ENCODE assay signal across 15 mouse cellular contexts in genomic region chr16:7129591-7129990, GRCm38 (mm10).
"Had no signal": no experiment of that assay in that cellular context is flagged by ENCODE, and none has a peak within 500 bp of the region (broad histone marks: within the 10 kb centered on the region; RNA-seq: fewer than 3 reads in every experiment).

No protein-coding gene starts in this region.

- H3K9me3 ChIP-seq: limb, embryonic 15.5 days; liver, embryonic 12.5 days; midbrain, embryonic 10.5 days; stomach, embryonic 15.5 days had no signal

- H3K36me3 ChIP-seq: limb, embryonic 15.5 days; liver, embryonic 12.5 days; midbrain, embryonic 10.5 days; stomach, embryonic 15.5 days had no signal

- H3K4me2 ChIP-seq: limb, embryonic 15.5 days; liver, embryonic 12.5 days; lung, embryonic 14.5 days; stomach, embryonic 15.5 days had no signal

- H3K4me1 ChIP-seq: limb, embryonic 15.5 days; liver, embryonic 12.5 days; midbrain, embryonic 10.5 days; stomach, embryonic 15.5 days had no signal

- H3K4me3 ChIP-seq: limb, embryonic 15.5 days; liver, embryonic 12.5 days; midbrain, embryonic 10.5 days; stomach, embryonic 15.5 days had no signal

- H3K27me3 ChIP-seq: limb, embryonic 15.5 days; liver, embryonic 12.5 days; stomach, embryonic 15.5 days had no signal

- ATAC-seq: liver, embryonic 12.5 days; midbrain, embryonic 16.5 days had no signal

- H3K27ac ChIP-seq: kidney, postnatal 0 days; limb, embryonic 15.5 days; liver, embryonic 12.5 days; midbrain, embryonic 10.5 days; stomach, embryonic 15.5 days had no signal

- H3K9ac ChIP-seq: limb, embryonic 15.5 days; liver, embryonic 12.5 days; lung, embryonic 14.5 days; stomach, embryonic 15.5 days had no signal

- DNase-seq: kidney, adult 9 months; kidney, postnatal 36 days; lung, embryonic 14.5 days; lung, postnatal 10 days; lung, postnatal 4 days; retina, postnatal 1 day; right cerebral cortex, postnatal 4 days; thymus, adult 2 months; thymus, postnatal 25 days had no signal
